8 mouse cellular contexts compared by ENCODE assay signal in the genomic region with DNA sequence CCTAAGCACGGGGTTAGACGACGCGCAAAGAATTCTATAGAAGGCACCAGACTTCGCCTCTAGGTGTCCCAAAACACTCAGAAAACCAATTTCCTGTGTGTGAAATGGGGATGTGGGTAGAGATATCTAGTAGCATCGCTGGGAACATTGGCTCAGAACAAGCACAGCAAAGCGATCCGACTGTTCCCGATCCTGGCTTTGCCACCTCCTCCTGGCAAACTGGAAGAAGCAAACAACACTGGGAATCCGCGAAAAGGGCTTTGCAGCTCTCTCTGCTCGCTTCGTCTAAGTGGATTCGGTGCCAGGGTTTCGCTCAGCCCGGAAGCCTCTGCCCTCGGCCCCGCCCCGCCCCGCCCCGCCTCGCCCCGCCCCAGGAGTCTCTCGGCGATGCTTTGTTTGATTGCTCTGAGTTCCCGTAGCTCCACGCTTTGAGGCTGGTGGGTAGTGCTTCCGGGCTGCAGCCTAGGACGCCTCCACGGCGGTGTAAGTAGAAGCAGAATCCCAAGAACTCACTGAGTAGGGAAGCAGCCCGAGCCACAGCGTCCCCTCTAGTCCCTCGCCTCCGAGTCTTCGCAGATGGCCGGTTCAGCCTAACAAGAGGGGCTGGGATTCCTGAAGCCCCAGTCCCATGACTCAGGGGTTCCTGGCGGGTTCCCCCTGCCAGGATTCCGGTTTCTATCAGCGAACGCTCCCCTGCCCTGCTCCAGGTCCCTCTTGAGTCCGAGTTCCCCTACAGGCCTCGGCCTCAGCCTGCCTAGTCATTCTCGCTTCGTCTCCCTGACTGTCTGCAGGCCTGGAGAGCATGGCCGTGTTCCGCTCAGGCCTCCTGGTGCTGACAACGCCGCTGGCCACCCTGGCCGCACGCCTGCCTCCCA. TPM values are rescaled to one million over a fixed set of nuclear protein-coding genes. Genes with fewer than 3 reads are reported as not detected.
A peak's percentile ranks its signal among the peaks of the same experiment; 100 is the strongest.
DNase-seq lines count a peak whose midpoint lies in the region; ATAC-seq lines count a peak whose summit lies in the region.

A gene (plus strand): TSS at position 358 of the 875 bp plus-strand sequence.

- ATAC-seq in cerebellum, adult (ENCODE audit: insufficient number of reproducible peaks, low FRiP score, low TSS enrichment), result peak; percentile 69
- ATAC-seq in forebrain, embryonic 14.5 days, result peak; percentile 91
- ATAC-seq in neural tube, embryonic 15.5 days (ENCODE audit: low FRiP score), result peak; percentile 89

- peaks cover 6% of the 10 kb centered on the region; the same call in 1 of the 2 replicates for H3K36me3 ChIP-seq in forebrain, embryonic 14.5 days (ENCODE audit: control insufficient read depth, insufficient read depth, low read length)
- H3K36me3 ChIP-seq in neural tube, embryonic 15.5 days, result 0 out of 2 replicates have a peak, but pooled peaks cover 2% of the 10 kb centered on the region

- peak within 1 kb of the TSS; percentile 91 for H3K9ac ChIP-seq in forebrain, embryonic 14.5 days (ENCODE audit: low read length)
- H3K9ac ChIP-seq in neural tube, embryonic 15.5 days (replicated peaks), result peak within 1 kb of the TSS; percentile 91

- peak within 1 kb of the TSS; percentile 84 for H3K4me3 ChIP-seq in forebrain, embryonic 14.5 days (ENCODE audit: low read depth, low read length)
- H3K4me3 ChIP-seq in neural tube, embryonic 15.5 days (replicated peaks), result peak within 1 kb of the TSS; percentile 82

- WGBS in forebrain, embryonic 14.5 days, result under 1% methylated on average over 51 of the region's 51 CpGs
- 0% methylated on average over 51 of the region's 51 CpGs for WGBS in neural tube, embryonic 15.5 days

- H3K27me3 ChIP-seq in forebrain, embryonic 14.5 days (replicated peaks; ENCODE audit: control insufficient read depth, insufficient read depth, low read length), result peaks cover 40% of the 10 kb centered on the region
- H3K27me3 ChIP-seq in neural tube, embryonic 15.5 days (replicated peaks), result peaks cover 30% of the 10 kb centered on the region

- peak; percentile 93 for DNase-seq in ES-CJ7 (ENCODE audit: low read depth, low spot score)
- DNase-seq in forebrain, embryonic 14.5 days (ENCODE audit: low spot score), result peak; percentile 96
- DNase-seq in heart, postnatal 14 days, result peak; percentile 77 to 81
- DNase-seq in layer of hippocampus, adult 11-12 months (ENCODE audit: low spot score), result peak; percentile 88
- DNase-seq in lung, adult 18-20 months, result peak; percentile 85 to 87
- DNase-seq in testis, postnatal 14 days (ENCODE audit: low spot score), result peak; percentile 86

- intact Hi-C loops in heart, postnatal 14 days (cut with DNase I), result no loop called here

- no peaks in the 10 kb centered on the region for H3K9me3 ChIP-seq in forebrain, embryonic 14.5 days (replicated peaks; ENCODE audit: control insufficient read depth, low read length)
- H3K9me3 ChIP-seq in neural tube, embryonic 15.5 days (replicated peaks), result no peaks in the 10 kb centered on the region

- peak within 1 kb of the TSS; percentile 99 for H3K4me2 ChIP-seq in forebrain, embryonic 14.5 days (ENCODE audit: low read length)
- H3K4me2 ChIP-seq in neural tube, embryonic 15.5 days, result peak within 1 kb of the TSS; percentile 99

- peaks cover 17% of the 10 kb centered on the region for H3K4me1 ChIP-seq in forebrain, embryonic 14.5 days (ENCODE audit: control insufficient read depth, insufficient read depth, low read length)
- H3K4me1 ChIP-seq in neural tube, embryonic 15.5 days, result peaks cover 52% of the 10 kb centered on the region

- peak within 1 kb of the TSS; percentile 76 for H3K27ac ChIP-seq in forebrain, embryonic 14.5 days (ENCODE audit: low read depth, low read length)
- peak within 1 kb of the TSS; percentile 93 for H3K27ac ChIP-seq in neural tube, embryonic 15.5 days (replicated peaks)

RNA-seq across cellular contexts. Expression of the gene that starts here (rescaled TPM):
- polyA plus RNA-seq in forebrain, embryonic 14.5 days (2014; fragmentation: Nextera tagmentation; extraction: Ambion mirVana), result 52.9 and 54.9 TPM in 2 replicates
- total RNA-seq in heart, postnatal 14 days (2021), result 10 to 100 TPM; 16.8 to 21.4 TPM
- 37.5 and 39.6 TPM in 2 replicates for polyA plus RNA-seq in neural tube, embryonic 15.5 days (2015; fragmentation: Nextera tagmentation; extraction: Ambion mirVana)

Comparison
In these comparisons a context has a peak if more than half of its experiments do, and no peak if none do; other contexts are left out.
1. Peak in every context shown above with its lines: DNase-seq, ATAC-seq, H3K4me3 ChIP-seq and H3K27ac ChIP-seq.